Mouse (Mus musculus): ENCODE data around the gene Plcl1. TPM values are rescaled to one million over a fixed set of nuclear protein-coding genes. Genes with fewer than 3 reads are reported as not detected.

The Plcl1 gene
- under 0.01 and 1.7 TPM in 2 replicates for total RNA-seq (2015; ENCODE audit: low replicate concordance)
- total RNA-seq (2017; ENCODE audit: low replicate concordance), result 0.53 TPM in 1 of 2 replicates, not detected in the other

DNA sequence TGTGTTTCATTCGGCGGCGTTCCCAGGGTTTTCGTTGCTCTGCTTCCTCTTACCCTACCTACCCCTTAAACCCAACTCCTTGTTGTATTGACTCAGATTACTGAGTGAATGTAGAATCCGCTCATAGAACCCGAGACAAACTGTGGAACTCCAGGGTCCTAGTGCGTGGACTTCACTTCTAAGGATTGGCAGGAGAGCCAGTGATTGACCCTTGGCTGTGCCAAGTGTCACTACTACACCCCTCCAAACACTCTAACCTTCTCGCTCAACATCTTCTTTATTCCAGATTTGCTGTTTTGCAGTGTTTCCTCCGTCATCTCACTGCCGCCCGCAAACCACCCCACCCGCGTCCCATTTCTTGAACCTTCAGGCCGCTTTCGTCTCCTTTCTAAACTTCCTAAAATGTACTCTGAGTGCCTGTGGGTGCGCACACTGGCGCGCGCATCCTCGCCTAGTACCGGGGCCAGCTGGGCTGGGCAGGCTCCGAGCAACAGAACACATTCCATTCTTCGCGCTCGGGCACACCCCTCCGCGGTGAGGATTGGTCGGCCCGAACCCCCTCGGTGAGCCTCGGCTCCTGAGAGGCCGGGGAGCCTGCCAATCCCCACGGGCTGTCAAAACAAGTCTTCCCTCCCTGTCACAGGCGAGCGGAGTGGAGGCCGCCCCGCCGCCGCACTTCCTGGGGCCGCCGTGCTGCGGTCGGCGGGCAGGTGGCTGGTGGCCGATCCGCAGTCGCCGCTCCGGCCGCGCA, at the start of gene Plcl1:
Gene Plcl1, plus strand, starts transcription at position 650 of the 751 bp plus-strand sequence.
- no peak for ATAC-seq (replicated peaks; ENCODE audit: low FRiP score, poor library complexity, severe bottlenecking)

DNA sequence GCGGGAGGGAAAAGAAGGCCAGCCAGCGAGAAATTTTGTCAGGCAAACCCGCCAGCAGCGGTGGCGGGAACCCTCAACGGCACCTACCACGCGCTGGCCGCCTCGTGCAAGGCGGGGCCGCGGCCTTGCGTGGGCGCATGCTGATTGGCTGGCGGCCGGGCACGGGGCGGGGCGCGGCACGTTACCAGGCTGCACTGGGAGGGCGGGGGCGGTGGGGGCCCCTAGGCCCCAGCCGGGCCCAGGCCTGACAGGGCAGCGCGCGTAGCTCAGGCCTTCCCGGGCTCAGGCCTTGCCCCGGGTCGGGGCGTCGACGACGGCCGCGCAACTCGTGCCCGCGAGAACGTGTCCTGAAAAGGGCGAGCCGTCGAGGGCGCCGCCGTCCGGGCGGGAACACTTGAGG, 43.1 kb upstream of the Plcl1 start:
- no peak for ATAC-seq (replicated peaks; ENCODE audit: low FRiP score, poor library complexity, severe bottlenecking)

DNA sequence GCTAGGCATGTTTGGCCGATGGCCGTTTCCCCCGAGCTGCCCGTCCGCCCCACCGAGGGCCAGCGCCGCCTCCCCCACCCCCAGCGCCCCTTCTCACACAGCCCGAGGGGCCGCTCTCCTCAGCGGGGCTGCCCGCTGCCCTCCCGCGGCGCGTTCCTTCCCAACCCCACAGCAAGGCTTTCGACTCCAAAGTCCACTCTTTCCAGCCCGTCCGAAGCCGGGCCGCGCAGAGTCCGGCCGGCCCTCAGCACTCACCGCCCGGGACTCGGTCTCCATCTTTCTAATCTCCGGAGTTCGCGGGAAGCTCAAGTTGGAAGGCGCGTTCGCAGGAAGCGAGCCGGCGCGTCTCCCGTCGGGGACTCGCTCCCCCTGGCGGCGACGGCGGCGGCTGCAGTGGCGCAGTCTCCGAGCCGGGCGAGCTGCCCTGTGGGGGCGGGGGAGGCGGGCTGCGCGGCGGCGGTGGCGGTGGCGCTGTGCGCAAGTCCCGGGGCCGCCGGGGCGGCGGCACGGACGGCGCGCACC, 42.6 kb upstream of the Plcl1 start, which contains the start of gene Boll:
Gene Boll, minus strand, starts transcription at position 426 of the 522 bp plus-strand sequence.
- ATAC-seq (replicated peaks; ENCODE audit: low FRiP score, poor library complexity, severe bottlenecking), result peak; percentile 70

DNA sequence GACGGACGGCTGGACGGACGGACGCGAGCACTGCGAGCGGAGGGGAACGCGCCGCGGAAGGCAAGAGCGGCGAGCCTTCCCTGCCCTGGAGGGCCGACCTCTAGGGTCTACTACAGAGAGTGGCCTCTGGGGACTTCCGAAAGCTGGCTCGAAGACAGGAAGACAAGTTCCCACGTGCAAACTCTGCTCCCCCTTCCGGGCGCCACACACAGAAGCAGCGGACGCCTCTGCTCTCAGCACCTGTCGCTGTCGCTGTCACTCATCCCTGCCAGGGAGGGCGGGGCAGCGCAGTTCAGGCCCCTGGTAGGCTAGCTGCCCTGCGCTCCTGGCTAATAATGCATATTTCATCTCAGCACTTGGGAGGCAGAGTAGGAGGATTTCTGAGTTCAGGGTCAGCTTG, 42.1 kb upstream of the Plcl1 start:
- ATAC-seq (replicated peaks; ENCODE audit: low FRiP score, poor library complexity, severe bottlenecking), result 0 out of 2 replicates have a peak, but pooled peaks have one; percentile 57

DNA sequence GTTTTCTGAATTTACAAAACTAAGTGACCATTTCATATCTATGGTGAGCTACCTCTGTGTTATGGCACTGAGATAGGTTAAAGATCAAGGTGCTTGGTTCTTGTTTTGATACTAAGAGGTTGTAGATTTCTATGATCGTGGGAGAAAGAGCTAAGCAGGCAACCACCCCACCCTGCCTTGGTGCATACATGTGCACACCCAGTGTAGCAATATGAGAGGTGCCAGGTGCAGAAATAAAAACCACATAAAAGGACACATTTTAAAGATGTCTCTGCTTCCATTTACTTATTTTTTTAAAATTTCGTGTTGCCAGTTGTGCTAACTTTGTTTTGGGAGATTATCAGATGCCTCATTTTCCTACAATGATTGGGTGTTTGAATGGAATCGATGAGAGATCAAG, 33.1 kb upstream of the Plcl1 start:
- ATAC-seq (replicated peaks; ENCODE audit: low FRiP score, poor library complexity, severe bottlenecking), result no peak

DNA sequence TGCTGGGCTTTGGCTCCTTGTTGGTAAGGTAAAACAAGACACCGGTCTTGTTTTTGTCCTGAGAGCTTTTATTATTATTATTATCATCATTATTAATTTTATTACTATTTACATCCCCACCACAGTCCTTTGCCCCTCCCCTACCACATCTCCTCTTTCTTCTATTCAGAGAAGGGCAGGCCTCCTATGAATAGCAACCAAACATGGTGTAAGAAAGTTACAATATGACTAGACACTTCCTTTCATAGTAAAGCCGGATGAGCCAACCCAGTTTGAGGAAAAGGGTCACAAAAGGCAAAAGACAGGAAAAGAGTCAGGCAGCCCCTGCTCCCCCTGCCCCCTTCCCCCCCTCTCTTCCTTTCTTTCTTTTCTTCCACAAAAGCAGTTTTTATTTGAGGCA, 25.2 kb upstream of the Plcl1 start:
- ATAC-seq (replicated peaks; ENCODE audit: low FRiP score, poor library complexity, severe bottlenecking), result no peak

DNA sequence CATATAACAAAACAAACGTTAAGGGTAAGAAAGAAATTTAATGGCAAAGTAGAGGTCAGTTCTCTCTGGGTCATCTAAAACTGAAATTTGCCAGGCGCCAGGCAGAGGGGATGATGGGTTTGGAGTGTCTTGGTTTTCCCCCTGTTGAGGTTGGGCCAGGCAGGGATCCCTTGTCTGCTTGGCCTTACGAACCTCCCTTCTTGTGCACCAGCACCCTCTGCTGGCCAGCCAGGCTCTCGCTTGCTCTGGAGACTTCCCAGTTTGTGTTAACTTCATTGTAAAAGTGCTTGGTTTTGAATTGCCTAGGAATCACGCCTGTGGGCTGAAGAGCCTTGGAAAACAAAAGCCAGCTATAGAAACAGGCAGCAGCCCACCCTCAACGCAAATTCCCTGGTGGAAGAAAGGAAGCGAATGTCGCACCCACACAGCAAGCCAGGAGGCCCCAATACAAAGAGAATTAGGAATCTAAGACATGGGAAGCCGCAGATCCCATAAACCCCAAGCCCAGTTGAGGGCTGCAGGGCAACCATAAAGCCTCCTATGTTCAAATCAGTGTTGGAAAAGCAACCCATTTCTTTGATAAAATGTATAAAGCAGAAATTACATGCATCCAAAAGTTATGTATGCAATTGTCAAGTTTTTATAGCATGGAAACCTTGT, 22.5 kb upstream of the Plcl1 start:
- ATAC-seq (replicated peaks; ENCODE audit: low FRiP score, poor library complexity, severe bottlenecking), result no peak

DNA sequence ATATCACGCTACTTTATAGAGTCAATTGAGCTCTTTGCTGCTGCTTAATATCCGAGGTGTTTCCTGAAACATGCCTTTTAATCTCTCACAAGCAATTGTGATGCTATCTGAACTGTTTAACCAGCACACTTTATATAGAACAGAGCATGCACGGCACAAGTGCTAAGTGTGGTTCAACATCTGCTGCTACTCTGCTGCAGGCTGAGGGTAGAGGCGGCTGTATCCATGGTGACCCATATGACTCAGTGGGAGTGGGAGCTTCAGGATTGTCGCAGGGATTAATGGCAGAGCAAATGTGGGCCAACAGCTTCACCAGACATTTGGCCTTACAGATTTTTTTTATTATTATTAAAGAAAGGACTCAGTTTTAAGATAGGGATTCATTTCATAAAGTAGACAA, 5.8 kb upstream of the Plcl1 start:
- ATAC-seq (replicated peaks; ENCODE audit: low FRiP score, poor library complexity, severe bottlenecking), result no peak

DNA sequence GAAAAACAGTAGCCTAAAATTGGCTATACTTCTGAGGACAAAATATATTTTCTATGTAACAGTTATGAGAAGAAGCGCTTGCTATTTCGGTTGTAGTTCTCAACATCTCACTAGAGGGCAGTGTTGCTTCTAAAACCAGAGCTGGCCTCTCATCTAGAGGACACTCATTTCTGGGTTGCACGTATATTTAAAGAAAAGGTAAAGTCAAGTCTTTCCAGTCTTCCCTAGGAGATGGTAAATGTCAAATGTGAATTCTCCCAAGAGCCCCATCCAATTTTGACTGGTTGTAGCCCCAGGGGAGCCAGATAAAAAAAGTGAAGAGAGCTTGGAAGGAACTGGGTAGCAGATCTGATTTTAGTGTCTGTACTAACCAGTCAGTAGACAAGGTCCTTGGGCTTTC, 1.3 kb upstream of the Plcl1 start:
- no peak for ATAC-seq (replicated peaks; ENCODE audit: low FRiP score, poor library complexity, severe bottlenecking)

DNA sequence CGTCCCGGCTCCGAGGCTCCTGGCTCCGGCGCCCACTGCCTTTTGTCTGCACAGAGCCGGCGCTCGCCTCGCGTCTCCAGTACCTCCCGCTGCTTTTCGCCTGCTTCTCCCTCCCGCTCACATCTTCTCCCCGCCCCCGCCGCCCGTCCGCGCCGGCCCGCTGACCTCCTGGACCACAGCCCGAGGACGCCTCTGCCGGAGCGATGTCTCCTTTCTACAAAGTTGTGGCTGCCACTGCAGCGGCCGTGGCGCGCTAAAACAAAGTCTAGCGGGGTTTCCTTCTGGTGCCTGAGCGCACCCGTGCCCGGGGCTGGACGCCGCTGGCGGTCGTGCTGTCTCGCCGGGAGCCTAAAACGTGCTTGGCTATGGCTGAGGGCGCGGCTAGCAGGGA, 297 bp downstream of the Plcl1 start:
- ATAC-seq (replicated peaks; ENCODE audit: low FRiP score, poor library complexity, severe bottlenecking), result no peak

DNA sequence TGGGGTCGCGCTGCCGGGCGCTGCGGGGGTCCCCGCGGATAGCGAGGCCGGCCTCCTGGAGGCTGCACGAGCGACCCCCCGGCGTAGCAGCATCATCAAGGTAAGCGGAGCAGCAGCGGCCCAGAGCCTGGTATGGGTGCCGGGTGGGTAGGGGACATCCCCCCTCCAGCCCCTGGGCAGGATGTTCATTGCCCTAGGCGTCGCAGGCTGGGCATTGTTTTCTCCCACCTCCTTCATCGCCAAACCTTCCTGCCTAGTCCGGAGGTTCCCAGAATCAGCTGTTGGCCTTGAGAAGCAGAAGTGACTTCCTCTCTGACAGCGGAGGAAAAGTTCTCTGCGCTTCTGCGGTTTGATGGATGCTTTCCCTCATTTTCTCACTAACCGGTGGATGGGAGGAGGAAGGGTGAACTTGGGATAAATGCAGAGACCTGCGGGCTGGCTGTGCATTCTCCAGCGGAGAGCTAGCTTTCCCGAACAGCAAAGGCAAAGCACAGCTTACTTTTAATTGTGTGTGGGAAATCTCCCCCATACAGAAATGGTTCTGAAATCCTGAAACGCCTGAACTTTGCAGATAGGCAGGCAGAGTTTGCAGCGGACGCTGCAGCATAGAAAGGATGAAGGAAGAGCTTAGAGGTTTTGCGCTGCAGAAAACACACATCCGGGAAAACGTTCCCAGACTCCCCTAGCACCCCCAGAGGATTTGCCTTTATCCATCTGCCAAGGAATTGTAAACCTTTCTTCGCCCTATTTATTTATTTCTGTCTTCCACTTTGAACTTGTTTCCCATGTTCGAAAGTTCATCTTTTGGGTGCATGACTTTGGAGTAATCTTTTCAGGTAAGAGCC, 1.0 kb downstream of the Plcl1 start:
- no peak for ATAC-seq (replicated peaks; ENCODE audit: low FRiP score, poor library complexity, severe bottlenecking)

DNA sequence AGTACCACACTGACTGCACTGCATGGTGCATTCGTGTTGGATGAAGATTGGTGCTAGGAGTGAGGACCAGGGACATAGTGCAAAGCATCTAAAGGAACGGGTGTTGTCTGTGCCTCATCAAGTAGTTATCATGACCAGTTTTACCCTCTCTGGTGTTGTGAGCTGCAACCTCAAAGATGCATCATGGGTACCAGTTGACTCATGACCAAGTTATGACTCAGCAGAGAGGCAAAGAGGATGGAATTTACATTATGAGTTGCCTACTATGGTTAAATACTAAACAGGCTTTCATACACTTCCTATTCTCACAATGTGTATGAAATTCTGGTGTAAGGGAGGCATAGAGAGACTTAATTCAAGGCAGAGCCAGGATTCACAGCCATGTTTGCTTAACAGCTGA, 4.9 kb downstream of the Plcl1 start:
- no peak for ATAC-seq (replicated peaks; ENCODE audit: low FRiP score, poor library complexity, severe bottlenecking)

DNA sequence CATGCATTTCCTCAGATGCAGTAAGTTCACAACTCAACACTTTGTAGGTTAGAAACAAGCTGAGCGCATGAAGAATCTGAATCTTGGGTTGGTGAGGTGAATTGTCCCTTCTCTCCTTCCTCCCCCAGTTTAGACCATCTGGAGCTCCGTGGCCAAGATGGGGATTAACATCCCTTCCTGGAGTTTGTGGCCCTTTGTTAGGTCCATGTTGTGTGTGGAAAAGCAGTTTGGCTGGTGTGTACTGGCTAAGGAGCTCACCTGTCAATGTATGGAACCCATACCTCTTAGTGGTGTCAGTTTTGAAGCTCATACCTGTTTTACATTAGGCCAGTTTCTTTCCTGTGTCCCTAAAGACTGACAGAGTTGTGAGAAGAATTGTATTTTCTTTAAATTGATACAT, 5.4 kb downstream of the Plcl1 start:
- no peak for ATAC-seq (replicated peaks; ENCODE audit: low FRiP score, poor library complexity, severe bottlenecking)

DNA sequence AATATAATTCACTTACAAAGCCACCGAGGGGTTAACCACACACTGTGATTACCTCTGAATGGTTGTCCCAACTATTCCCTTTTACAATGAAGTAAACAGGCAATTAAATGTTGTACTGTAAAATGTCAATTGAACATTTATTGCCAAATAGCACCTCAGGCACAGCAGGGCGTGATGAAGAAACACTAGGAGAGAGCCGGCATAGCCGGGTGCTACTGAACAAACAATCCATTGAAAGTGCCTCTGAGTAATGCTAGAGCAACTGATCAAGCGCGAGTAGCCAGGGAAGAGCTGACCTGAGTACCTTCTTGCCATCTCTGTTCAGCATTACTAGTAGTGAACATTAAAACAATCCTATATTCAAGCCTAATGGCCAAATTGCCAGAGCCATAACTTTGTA, 6.8 kb downstream of the Plcl1 start:
- ATAC-seq (replicated peaks; ENCODE audit: low FRiP score, poor library complexity, severe bottlenecking), result no peak

DNA sequence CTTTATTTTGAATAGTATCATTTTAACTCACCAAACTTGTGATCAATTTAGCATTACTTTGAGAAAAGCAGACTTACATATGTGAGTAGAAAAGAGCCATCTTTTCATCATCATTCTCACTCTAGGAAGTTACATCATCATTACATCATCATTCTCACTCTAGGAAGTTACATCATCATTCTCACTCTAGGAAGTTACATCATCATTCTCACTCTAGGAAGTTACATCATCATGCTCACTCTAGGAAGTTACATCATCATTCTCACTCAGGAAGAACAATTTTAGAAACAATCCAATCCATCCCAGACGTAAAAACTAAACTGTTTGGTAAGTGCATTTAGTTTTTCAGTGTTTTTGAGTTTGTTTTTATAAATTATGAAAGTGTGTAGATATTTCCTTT, 7.8 kb downstream of the Plcl1 start:
- no peak for ATAC-seq (replicated peaks; ENCODE audit: low FRiP score, poor library complexity, severe bottlenecking)

DNA sequence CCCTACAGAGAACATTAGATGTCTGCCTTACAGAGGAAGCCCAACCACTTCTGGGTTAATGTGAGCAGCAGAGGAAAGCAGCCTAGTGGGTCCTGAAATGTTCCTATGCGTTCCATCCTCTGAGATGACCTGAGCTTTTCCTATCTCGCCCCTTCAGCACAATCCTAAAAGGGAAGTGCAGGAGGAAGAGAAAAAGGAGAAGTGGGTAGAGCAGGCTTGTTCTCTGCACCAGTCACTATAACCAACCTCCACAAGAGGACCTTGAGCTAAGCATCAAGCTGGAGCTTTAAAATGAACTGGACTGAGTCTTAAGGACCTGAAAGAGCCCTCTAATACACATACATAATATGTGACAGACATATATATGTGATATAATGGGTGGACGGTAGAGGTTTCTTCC, 13.2 kb downstream of the Plcl1 start:
- no peak for ATAC-seq (replicated peaks; ENCODE audit: low FRiP score, poor library complexity, severe bottlenecking)

DNA sequence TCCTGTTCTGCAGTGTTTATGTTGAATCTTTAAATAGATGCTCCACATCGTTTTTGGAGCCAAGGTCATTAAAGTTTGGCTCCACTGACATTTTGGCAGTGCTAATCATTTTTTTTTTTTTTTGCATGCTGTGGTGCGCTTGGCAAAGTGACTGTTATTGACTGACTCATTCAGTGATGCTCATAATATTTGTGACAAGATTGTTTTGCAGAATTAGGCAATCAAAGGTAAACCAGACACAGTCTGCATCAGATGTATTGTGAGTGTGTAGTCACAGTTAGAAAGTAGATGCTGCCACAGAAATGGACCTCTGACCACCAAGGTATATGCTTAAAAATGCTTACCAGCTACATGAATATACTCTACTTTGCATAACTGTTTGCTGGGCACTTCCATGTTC, 21.9 kb downstream of the Plcl1 start:
- no peak for ATAC-seq (replicated peaks; ENCODE audit: low FRiP score, poor library complexity, severe bottlenecking)

DNA sequence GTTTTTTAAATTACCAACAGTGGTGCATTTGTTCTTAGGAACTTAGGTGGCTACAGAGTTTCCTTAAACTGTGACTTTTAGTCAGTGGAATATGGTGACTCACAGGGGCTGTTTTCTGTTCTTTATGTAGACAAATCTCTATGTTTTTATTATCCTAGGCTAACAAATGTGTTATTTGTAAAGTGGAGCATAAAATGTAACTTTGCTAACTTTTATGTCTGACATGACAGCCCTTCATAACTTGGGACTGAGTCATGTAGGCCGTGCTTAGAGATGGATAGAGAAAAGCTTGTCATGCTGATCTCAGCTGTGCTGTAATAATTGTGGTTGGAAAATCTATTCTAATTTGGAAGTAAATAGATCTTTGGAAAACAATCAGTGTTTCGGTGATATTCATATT, 23.3 kb downstream of the Plcl1 start:
- no peak for ATAC-seq (replicated peaks; ENCODE audit: low FRiP score, poor library complexity, severe bottlenecking)

DNA sequence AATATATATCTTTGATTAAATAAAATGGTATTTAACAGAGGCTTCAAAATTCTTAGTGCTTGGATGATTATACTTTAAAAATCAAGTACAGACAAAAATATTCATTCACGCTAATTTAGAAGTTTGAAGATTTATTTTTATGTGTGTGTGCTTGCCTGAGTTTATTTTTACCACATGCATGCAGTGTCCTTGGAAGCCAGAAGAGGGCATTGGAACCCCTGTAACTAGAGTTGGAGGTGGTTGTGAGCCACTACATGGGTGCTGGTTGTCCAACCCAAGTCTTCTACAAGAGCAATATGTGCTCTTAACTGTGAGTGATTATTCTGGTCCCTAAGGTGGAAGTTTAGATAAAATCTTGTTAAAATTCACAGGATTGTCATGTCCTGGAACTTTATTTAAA, 24.0 kb downstream of the Plcl1 start:
- ATAC-seq (replicated peaks; ENCODE audit: low FRiP score, poor library complexity, severe bottlenecking), result no peak

DNA sequence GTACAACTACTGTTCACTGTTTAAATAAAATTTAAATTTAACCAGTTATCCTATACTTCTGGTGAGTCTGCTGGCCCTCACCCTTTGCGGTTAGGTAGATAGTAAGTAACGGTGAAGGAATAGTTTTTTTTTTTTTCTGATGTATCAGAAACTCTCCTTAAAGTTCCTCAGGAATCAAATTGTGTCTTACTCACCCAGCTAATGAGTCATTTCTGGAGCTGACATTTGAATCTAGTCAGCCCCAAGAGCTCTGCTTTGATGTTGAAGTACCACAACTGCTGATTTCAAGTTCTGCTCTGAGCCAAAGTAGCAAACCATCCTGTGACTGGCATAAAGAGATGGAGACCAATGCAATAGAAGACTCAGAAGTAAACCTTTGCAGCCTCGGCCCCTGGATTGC, 24.9 kb downstream of the Plcl1 start:
- ATAC-seq (replicated peaks; ENCODE audit: low FRiP score, poor library complexity, severe bottlenecking), result no peak
